Mouse (Mus musculus): Measurements from ENCODE around the gene Lce1m. TPM values are rescaled to one million over a fixed set of nuclear protein-coding genes. Genes with fewer than 3 reads are reported as not detected.
"Not testable (repeated sequence)": the region's sequence is repeated elsewhere in the genome, so short reads cannot be mapped to it uniquely, and the experiment has no call there.

Lce1m gene
- not detected in 2 replicates for polyA plus RNA-seq (2015; fragmentation: Nextera tagmentation; extraction: Ambion mirVana)

DNA sequence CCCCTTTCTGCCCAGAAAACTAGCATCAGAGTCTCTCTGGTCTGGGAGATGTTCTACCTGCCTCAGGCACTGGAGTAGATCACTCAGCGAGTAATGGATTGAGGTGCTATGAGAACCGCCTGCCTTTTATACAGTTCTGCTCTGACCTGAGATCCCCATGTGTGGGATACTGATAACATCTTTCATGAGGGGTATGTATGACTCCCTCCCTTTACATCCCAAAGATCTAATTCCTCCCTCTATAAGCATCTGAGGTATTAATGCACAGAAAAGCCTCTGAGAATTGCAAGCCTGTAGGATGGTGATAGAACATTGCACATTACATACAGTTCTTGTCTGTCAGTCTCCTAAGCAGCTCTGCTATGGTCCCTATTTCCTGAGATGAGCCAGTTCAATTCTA, at the start of gene Lce1m:
Lce1m (minus strand) TSS at position 101 of the 400 bp plus-strand sequence.
- ATAC-seq (ENCODE audit: low FRiP score), result no peak
- H3K27me3 ChIP-seq (replicated peaks), result no peaks in the 10 kb centered on the region
- WGBS, result 91% methylated on average over 2 of the region's 2 CpGs
- H3K4me1 ChIP-seq, result peaks cover 10% of the 10 kb centered on the region
- H3K27ac ChIP-seq (replicated peaks), result no peak within 1 kb of the TSS
- H3K9ac ChIP-seq (replicated peaks), result no peak within 1 kb of the TSS
- no peaks in the 10 kb centered on the region for H3K36me3 ChIP-seq
- no peak within 1 kb of the TSS for H3K4me3 ChIP-seq (replicated peaks)
- H3K4me2 ChIP-seq, result no peak within 1 kb of the TSS
- H3K9me3 ChIP-seq (replicated peaks), result no peaks in the 10 kb centered on the region

GRCm38 (mm10) chr3:93068523-93068922, 49.7 kb upstream of the Lce1m start, which contains the start of gene Gm4858:
Gm4858 (plus strand) TSS chr3:93068823.
- H3K27ac ChIP-seq (replicated peaks); H3K4me2 ChIP-seq; H3K4me1 ChIP-seq; H3K36me3 ChIP-seq; ATAC-seq (ENCODE audit: low FRiP score); H3K9me3 ChIP-seq (replicated peaks); H3K9ac ChIP-seq (replicated peaks); H3K27me3 ChIP-seq (replicated peaks); H3K4me3 ChIP-seq (replicated peaks): not testable (repeated sequence)

DNA sequence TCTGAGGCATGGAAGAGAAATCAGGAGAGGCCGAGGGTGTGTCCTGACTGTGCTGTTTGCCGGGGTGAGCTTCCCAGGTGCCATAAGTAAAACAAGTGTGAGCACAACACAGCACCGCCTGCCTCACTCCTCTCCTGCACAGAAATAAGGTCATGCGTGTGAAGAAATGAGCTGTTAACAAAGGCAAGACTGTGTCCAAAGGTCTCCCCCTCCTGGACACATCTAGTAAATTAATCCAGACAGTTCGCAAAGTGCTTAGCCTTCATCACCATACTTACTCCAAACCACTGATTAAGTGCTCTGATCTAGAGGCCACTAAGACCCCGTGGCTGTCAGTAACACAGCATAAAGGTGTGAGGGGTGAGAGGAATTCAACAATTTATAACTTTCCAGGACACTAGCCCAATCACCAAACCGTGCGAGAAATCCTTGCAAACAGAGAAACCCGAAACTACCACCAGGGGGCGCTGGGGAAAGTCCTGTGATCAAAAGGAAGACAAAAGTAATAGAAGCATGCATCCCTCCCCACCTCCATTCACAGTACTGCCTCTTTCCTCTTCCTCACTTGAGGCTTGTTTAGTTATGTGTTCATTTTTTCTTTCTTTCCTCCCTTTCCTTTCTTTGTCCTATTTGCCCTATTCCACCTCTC, 34.1 kb upstream of the Lce1m start:
- no peaks in the 10 kb centered on the region for H3K27me3 ChIP-seq (replicated peaks)
- 58% methylated on average over 10 of the region's 10 CpGs for whole genome bisulfite sequencing
- H3K9ac ChIP-seq (replicated peaks), result no peak overlapping the region
- no peak overlapping the region for H3K4me3 ChIP-seq (replicated peaks)
- H3K36me3 ChIP-seq, result no peaks in the 10 kb centered on the region
- no peaks in the 10 kb centered on the region for H3K4me1 ChIP-seq
- H3K27ac ChIP-seq (replicated peaks), result no peak overlapping the region
- H3K4me2 ChIP-seq, result no peak overlapping the region
- no peaks in the 10 kb centered on the region for H3K9me3 ChIP-seq (replicated peaks)
- ATAC-seq (ENCODE audit: low FRiP score), result no peak

DNA sequence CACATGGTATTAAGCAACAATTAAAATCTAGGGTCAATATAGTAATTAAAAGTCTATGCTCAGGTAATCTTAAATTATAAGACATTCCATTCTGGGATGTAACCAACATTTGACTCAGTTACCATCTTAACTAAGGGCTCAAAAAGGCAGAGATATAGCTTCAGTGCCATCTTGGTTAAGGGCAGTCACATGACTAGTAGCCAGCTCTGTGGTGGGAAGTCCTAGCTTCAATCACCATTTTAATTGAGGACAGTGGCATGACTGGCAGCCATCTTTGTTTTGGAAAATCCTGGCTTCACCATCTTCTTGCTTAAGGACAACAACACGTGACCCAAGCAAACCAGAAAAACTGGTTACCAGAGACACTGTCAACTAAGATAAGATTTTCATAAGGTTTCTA, 31.3 kb upstream of the Lce1m start:
- H3K27me3 ChIP-seq (replicated peaks), result no peaks in the 10 kb centered on the region
- no peaks in the 10 kb centered on the region for H3K36me3 ChIP-seq
- no peaks in the 10 kb centered on the region for H3K9me3 ChIP-seq (replicated peaks)
- H3K4me1 ChIP-seq, result no peaks in the 10 kb centered on the region
- no peak overlapping the region for H3K4me3 ChIP-seq (replicated peaks)
- H3K4me2 ChIP-seq, result no peak overlapping the region
- H3K9ac ChIP-seq (replicated peaks), result no peak overlapping the region
- 96% methylated on average over 1 of the region's 1 CpGs for WGBS
- ATAC-seq (ENCODE audit: low FRiP score), result no peak
- no peak overlapping the region for H3K27ac ChIP-seq (replicated peaks)

GRCm38 (mm10) chr3:93031450-93031849, 12.6 kb upstream of the Lce1m start:
- Histone ChIP-seq H3K9me3 (replicated peaks) (no peaks in the 10 kb centered on the region), H3K4me2 (no peak overlapping the region), H3K4me1 (no peaks in the 10 kb centered on the region), H3K36me3 (no peaks in the 10 kb centered on the region), H3K27me3 (replicated peaks) (no peaks in the 10 kb centered on the region), H3K27ac (replicated peaks) (no peak overlapping the region), H3K4me3 (replicated peaks) (no peak overlapping the region), H3K9ac (replicated peaks) (no peak overlapping the region)
- ATAC-seq (ENCODE audit: low FRiP score), result peak; percentile 97
- WGBS, result 65% methylated on average over 5 of the region's 5 CpGs

DNA sequence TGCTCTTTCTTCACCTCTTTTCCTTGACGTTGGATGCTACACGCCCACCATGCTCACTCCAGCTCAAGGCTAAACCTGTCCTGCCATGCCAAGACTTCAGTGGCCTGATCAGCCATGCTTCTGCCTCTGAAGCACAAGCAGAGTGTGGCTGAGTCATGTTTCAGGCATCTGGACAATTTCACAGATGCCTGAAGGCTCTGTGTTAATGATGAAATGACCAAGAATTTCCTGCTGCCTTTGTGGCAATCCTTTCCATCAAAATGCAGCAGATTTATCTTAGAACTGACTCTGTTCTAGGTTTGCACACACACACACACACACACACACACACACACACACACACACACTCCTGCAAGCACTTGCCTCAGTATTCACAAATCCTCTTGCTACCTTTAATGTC, 6.6 kb upstream of the Lce1m start:
- no peak for ATAC-seq (ENCODE audit: low FRiP score)
- Histone ChIP-seq H3K9ac (replicated peaks) (no peak overlapping the region), H3K9me3 (replicated peaks) (no peaks in the 10 kb centered on the region), H3K4me3 (replicated peaks) (no peak overlapping the region), H3K4me1 (no peaks in the 10 kb centered on the region), H3K36me3 (no peaks in the 10 kb centered on the region), H3K27me3 (replicated peaks) (no peaks in the 10 kb centered on the region), H3K27ac (replicated peaks) (no peak overlapping the region), H3K4me2 (no peak overlapping the region)
- 86% methylated on average over 2 of the region's 2 CpGs for WGBS

- no peak for ATAC-seq (ENCODE audit: low FRiP score)
- no peak overlapping the region for H3K9ac ChIP-seq (replicated peaks)
- no peaks in the 10 kb centered on the region for H3K27me3 ChIP-seq (replicated peaks)
- 82% methylated on average over 3 of the region's 3 CpGs for WGBS
- no peaks in the 10 kb centered on the region for H3K9me3 ChIP-seq (replicated peaks)
- no peaks in the 10 kb centered on the region for H3K4me1 ChIP-seq
- H3K4me3 ChIP-seq (replicated peaks), result no peak overlapping the region
- H3K36me3 ChIP-seq, result no peaks in the 10 kb centered on the region
- no peak overlapping the region for H3K4me2 ChIP-seq
- no peak overlapping the region for H3K27ac ChIP-seq (replicated peaks)
Observed at GRCm38 (mm10) chr3:93023411-93024184, 4.7 kb upstream of the Lce1m start.

DNA sequence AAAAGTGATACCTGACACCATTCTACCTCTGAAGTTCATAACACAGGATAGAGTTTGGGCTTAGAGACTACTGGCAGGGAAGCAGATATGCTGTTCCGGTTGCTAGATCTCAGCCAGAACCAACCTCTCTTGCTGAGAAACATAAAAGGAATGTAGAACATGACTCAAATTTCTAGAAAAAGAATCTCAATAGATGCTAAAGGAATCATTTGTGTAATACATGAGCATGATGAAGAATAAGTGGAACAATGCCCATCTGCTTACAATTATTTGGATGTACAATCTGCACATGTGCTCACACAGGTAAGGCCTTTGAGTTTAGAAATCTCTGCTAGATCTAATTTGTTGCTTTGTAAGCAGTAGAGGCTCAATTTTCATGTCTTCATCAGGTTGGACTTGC, 2.3 kb upstream of the Lce1m start:
- no peak for ATAC-seq (ENCODE audit: low FRiP score)
- H3K9me3 ChIP-seq (replicated peaks), result no peaks in the 10 kb centered on the region
- no peaks in the 10 kb centered on the region for H3K27me3 ChIP-seq (replicated peaks)
- no peak overlapping the region for H3K4me3 ChIP-seq (replicated peaks)
- H3K36me3 ChIP-seq, result no peaks in the 10 kb centered on the region
- WGBS, result 93% methylated on average over 1 of the region's 1 CpGs
- no peaks in the 10 kb centered on the region for H3K4me1 ChIP-seq
- no peak overlapping the region for H3K27ac ChIP-seq (replicated peaks)
- H3K4me2 ChIP-seq, result no peak overlapping the region
- H3K9ac ChIP-seq (replicated peaks), result no peak overlapping the region

DNA sequence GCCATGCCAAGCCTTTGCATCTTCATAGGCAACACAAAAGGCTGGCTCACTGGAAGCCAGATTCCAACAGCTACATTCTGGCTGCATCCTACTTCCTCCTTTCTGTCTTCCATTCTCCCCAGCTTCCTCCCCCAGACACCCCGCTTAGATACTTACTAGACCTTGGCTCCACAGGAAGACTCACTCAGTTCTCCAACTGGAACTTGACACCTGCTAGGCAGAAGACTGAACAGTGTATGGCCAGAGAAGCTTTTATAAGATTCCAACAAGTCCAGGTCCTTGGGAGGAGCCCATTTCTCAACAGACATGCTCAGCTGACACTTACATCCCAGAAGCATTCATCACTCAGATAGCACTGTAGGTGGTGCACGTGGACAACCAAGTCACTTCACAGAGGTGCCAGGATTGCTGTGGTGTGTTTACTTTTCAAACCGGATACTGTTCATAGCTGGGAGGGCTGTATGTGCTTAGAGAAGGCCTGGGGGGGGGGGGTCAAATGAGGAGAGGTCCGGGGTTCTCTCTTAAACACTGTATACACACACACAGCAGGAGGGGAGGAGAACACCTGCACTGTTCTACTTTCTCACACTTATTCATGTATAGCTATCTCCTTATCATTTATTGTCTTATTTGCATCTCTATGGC, 3.3 kb downstream of the Lce1m start, which contains the start of gene Crct1:
Crct1 (minus strand) TSS at position 228 of the 645 bp plus-strand sequence.
- Histone ChIP-seq H3K9me3 (replicated peaks) (no peaks in the 10 kb centered on the region), H3K4me1 (peaks cover 10% of the 10 kb centered on the region), H3K4me3 (replicated peaks) (peak within 1 kb of the TSS; percentile 52), H3K36me3 (no peaks in the 10 kb centered on the region), H3K4me2 (peak within 1 kb of the TSS; percentile 88), H3K27ac (replicated peaks) (peak within 1 kb of the TSS; percentile 28; the same call in 1 of the 2 replicates), H3K9ac (replicated peaks) (peak within 1 kb of the TSS; percentile 60), H3K27me3 (replicated peaks) (no peaks in the 10 kb centered on the region)
- 35% methylated on average over 4 of the region's 4 CpGs for WGBS
- ATAC-seq (ENCODE audit: low FRiP score), result no peak

GRCm38 (mm10) chr3:93014871-93015270, 4.0 kb downstream of the Lce1m start:
- Histone ChIP-seq H3K4me3 (replicated peaks) (peak overlapping the region; percentile 52), H3K9me3 (replicated peaks) (no peaks in the 10 kb centered on the region), H3K9ac (replicated peaks) (peak overlapping the region; percentile 60), H3K36me3 (no peaks in the 10 kb centered on the region), H3K27ac (replicated peaks) (no peak overlapping the region; the same call in 1 of the 2 replicates), H3K27me3 (replicated peaks) (no peaks in the 10 kb centered on the region), H3K4me2 (peak overlapping the region; percentile 88), H3K4me1 (peaks cover 10% of the 10 kb centered on the region)
- ATAC-seq (ENCODE audit: low FRiP score), result 0 out of 2 replicates have a peak, but pooled peaks have one; percentile 60
- WGBS, result 20% methylated on average over 5 of the region's 5 CpGs

DNA sequence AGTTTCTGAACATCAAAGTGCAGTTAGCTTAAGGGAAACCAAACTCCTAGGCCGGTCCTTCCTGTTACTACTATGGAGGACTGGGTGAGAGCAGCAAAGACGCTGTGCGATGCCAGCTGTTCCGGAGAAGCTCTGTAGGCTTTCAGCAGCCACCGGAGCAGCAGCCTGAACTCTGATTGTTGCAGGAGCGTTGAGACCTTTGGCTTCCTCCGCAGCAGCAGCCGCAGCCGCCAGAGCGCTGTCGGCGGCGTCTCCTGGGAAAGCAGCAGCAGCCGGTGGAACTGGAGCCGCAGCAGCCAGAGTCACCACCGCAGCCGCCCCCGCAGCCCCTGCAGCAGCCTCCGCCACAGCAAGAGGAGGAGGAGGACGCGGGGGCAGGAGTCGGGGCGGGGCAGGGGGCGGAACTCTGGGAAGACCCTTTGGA, 4.5 kb downstream of the Lce1m start:
- Histone ChIP-seq H3K9me3 (replicated peaks) (no peaks in the 10 kb centered on the region), H3K27me3 (replicated peaks) (no peaks in the 10 kb centered on the region), H3K4me2 (peak overlapping the region; percentile 88), H3K36me3 (no peaks in the 10 kb centered on the region), H3K9ac (replicated peaks) (peak overlapping the region; percentile 60), H3K4me3 (replicated peaks) (peak overlapping the region; percentile 52), H3K4me1 (peaks cover 10% of the 10 kb centered on the region), H3K27ac (replicated peaks) (peak overlapping the region; percentile 28; the same call in 1 of the 2 replicates)
- WGBS, result under 1% methylated on average over 24 of the region's 24 CpGs
- ATAC-seq (ENCODE audit: low FRiP score), result peak; percentile 92

Measured in neural tube, embryonic 15.5 days (tissue).